Mouse (Mus musculus): ENCODE measurements around the gene Zbtb16. TPM values are rescaled to one million over a fixed set of nuclear protein-coding genes. Genes with fewer than 3 reads are reported as not detected.

Gene Zbtb16
- 8.3 TPM for polyA plus RNA-seq (2014; fragmentation: Illumina TruSeq; extraction: RNeasy Lipid Tissue Mini Kit (QIAGEN cat#74804); ENCODE audit: low read depth, low replicate concordance)

GRCm38 (mm10) chr9:48835631-48836565 is at the start of gene Zbtb16:
Gene Zbtb16, minus strand, starts transcription at chr9:48836222.

GRCm38 (mm10) chr9:48604939-48605598 is 231.0 kb downstream of the Zbtb16 start, which contains the start of gene Nnmt:
Gene Nnmt, minus strand, starts transcription at chr9:48605153.

Other genes with a start within 250 kb of the Zbtb16 start
- gene Nnmt, start 231.1 kb downstream of the Zbtb16 start, polyA plus RNA-seq (2014; fragmentation: Illumina TruSeq; extraction: RNeasy Lipid Tissue Mini Kit (QIAGEN cat#74804); ENCODE audit: low read depth, low replicate concordance), result 17.3 TPM
- gene Htr3a, start 74.9 kb upstream of the Zbtb16 start, polyA plus RNA-seq (2014; fragmentation: Illumina TruSeq; extraction: RNeasy Lipid Tissue Mini Kit (QIAGEN cat#74804); ENCODE audit: low read depth, low replicate concordance), result 4.4 TPM
- gene Htr3b, start 128.8 kb upstream of the Zbtb16 start, polyA plus RNA-seq (2014; fragmentation: Illumina TruSeq; extraction: RNeasy Lipid Tissue Mini Kit (QIAGEN cat#74804); ENCODE audit: low read depth, low replicate concordance), result 0.23 TPM
- gene Usp28, start 149.2 kb upstream of the Zbtb16 start, polyA plus RNA-seq (2014; fragmentation: Illumina TruSeq; extraction: RNeasy Lipid Tissue Mini Kit (QIAGEN cat#74804); ENCODE audit: low read depth, low replicate concordance), result 8.3 TPM
- gene Zw10, start 219.4 kb upstream of the Zbtb16 start, polyA plus RNA-seq (2014; fragmentation: Illumina TruSeq; extraction: RNeasy Lipid Tissue Mini Kit (QIAGEN cat#74804); ENCODE audit: low read depth, low replicate concordance), result 22.5 TPM
- not detected for gene Tmprss5, start 245.0 kb upstream of the Zbtb16 start, polyA plus RNA-seq (2014; fragmentation: Illumina TruSeq; extraction: RNeasy Lipid Tissue Mini Kit (QIAGEN cat#74804); ENCODE audit: low read depth, low replicate concordance)

Data from adrenal gland, adult 10 weeks (tissue).